Mouse (Mus musculus): ENCODE measurements at regions not wholly inside any gene's neighbourhood (a gene's known extent, or its start where the extent isn't known, plus 50 kb on each side); places are given as distances from the start of the nearest gene placed in this dataset.
A peak's percentile ranks its signal among the peaks of the same experiment; 100 is the strongest.

DNA sequence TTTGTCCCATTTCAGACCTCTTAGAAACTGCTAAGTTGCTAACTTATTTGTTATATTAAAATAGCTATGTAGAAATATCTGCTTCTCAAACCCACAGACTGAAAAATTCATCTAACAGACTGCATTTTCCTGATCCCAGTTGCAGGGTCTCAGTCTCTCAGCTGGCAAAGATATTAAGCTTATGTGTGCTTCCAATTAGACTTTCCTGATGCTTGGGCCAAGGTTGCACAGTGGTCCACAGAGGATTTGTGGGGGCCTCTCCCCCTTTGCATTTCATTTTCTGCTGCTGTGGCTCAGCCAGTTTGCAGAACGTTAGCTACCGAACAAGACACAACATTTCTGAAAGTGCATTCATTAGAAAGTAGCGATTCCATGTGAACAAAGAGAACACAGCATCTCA is 457.4 kb downstream of the Plcl1 start:
- Histone ChIP-seq H3K4me1 (no peaks in the 10 kb centered on the region), H3K27me3 (no peaks in the 10 kb centered on the region), H3K9ac (no peak overlapping the region), H3K27ac (no peak overlapping the region), H3K9me3 (replicated peaks) (no peaks in the 10 kb centered on the region), H3K4me2 (no peak overlapping the region), H3K4me3 (no peak overlapping the region), H3K36me3 (ENCODE audit: poor library complexity, severe bottlenecking) (no peaks in the 10 kb centered on the region)
- WGBS = 58% methylated on average over 3 of the region's 3 CpGs
- ATAC-seq = no peak

DNA sequence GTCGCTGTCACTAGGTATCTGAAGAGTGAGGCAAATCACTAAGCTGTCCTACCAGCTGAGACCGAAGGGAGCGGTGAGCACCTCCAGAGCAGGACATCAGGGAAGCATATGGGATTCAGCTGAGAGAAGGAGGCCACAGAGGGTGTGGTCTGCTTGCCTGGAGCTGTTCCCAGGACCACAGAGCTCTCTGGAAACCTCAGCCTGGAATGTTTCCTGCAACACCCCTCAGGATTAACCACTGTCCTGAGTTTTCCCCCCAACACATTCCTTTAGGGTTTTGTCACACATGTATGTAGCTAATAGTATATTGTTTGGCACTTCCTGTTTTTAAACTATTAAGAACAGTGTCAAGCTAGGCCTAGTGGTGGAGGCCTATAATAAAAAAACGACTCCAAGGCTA is 459.6 kb downstream of the Plcl1 start:
- H3K4me2 ChIP-seq = no peak overlapping the region

DNA sequence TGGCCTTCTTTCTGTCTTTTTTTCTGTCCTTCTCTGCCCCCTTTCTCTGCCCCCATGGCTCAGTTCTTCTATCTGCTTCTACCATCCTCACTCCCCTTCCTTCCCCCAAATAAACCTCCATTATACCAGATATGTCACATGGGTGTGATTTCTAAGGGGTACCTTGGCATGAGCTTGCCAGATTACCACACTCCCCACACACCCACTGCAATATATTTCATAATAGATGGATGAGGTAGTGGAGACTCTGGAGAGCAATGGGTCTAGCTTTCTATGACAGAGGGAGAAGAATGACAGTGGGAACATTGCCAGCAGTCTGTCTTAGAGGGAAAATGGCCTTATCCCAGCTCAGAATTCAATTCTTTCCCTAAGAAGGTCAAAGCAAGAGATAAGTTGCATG is 461.0 kb downstream of the Plcl1 start:
- H3K4me2 ChIP-seq = no peak overlapping the region
- no peaks in the 10 kb centered on the region for H3K27me3 ChIP-seq
- no peak overlapping the region for H3K4me3 ChIP-seq
- no peaks in the 10 kb centered on the region for H3K36me3 ChIP-seq (ENCODE audit: poor library complexity, severe bottlenecking)
- no peaks in the 10 kb centered on the region for H3K4me1 ChIP-seq
- ATAC-seq = no peak
- H3K9ac ChIP-seq = no peak overlapping the region
- H3K9me3 ChIP-seq (replicated peaks) = 0 out of 2 replicates have a peak, but pooled peaks cover 3% of the 10 kb centered on the region
- H3K27ac ChIP-seq = no peak overlapping the region

More for the DNA sequence above, 459.6 kb downstream of the Plcl1 start:
- no peak for ATAC-seq
- H3K4me3 ChIP-seq = no peak overlapping the region
- H3K9me3 ChIP-seq (replicated peaks) = no peaks in the 10 kb centered on the region
- H3K36me3 ChIP-seq (ENCODE audit: poor library complexity, severe bottlenecking) = no peaks in the 10 kb centered on the region
- no peak overlapping the region for H3K27ac ChIP-seq
- no peaks in the 10 kb centered on the region for H3K27me3 ChIP-seq
- no peak overlapping the region for H3K9ac ChIP-seq
- 69% methylated on average over 4 of the region's 4 CpGs for WGBS
- no peaks in the 10 kb centered on the region for H3K4me1 ChIP-seq

DNA sequence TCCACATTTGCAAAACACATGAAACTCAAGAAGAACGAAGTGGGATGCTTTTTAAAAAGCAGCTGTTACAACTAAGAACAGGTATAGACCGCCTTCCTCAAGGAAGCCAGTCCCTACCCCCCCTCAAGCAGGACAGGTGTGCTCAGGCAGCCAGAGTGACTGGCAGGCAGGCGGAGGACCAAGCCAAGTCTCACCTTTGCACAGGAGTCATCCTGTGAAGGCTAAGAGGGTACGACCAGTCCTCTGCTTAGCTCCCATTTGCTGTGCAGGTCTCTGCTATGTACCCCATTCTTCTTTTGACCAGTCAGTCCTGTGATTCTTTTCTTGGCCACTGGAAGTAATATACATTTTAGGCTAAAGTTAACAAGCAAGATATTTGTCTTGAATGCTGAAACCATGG is 467.9 kb downstream of the Plcl1 start:
- Histone ChIP-seq H3K27me3 (no peaks in the 10 kb centered on the region), H3K9me3 (replicated peaks) (0 out of 2 replicates have a peak, but pooled peaks cover 3% of the 10 kb centered on the region), H3K27ac (no peak overlapping the region), H3K4me1 (no peaks in the 10 kb centered on the region), H3K36me3 (ENCODE audit: poor library complexity, severe bottlenecking) (no peaks in the 10 kb centered on the region), H3K4me3 (no peak overlapping the region), H3K4me2 (no peak overlapping the region), H3K9ac (no peak overlapping the region)
- peak; percentile 26; the same call in 1 of the 2 replicates for ATAC-seq
- WGBS = 91% methylated on average over 4 of the region's 4 CpGs

DNA sequence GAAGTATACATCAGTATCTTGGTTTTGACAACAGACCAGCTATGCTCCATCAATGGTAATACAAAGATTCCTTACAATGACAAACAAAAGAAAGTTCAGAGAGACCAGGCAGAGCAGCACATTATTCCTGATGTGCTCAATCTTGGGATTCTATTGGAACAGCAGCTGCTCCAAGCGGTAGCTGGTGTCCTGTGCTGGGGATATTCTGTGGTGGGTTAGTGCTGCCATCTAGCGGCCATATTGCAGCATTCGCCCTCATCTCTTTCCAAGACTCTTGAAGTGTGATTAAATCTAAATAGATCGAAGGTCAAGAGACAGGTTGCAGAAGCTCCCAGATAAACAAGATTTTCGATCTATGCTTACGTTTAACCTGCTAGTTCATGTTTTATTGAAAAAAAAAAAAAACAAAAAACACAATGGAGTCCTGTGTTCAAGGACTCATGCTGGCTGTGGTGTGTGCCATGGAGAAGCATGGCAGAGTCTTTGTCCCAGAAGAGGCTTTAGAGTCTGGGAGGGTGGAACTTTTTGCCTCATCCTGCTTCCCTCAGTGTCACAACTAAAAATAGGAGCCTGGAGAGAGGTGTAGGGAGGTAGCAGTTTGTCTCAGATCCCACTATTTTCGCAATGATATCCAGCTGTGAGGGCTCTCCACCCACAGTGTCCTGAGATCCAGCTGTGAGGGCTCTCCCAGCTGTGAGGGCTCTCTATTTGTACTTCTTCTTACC is 468.6 kb downstream of the Plcl1 start:
- H3K27me3 ChIP-seq = no peaks in the 10 kb centered on the region
- no peaks in the 10 kb centered on the region for H3K36me3 ChIP-seq (ENCODE audit: poor library complexity, severe bottlenecking)
- H3K4me1 ChIP-seq = no peaks in the 10 kb centered on the region
- ATAC-seq = peak; percentile 92
- 16% methylated on average over 7 of the region's 7 CpGs for WGBS
- H3K27ac ChIP-seq = no peak overlapping the region
- no peak overlapping the region for H3K4me3 ChIP-seq
- H3K9me3 ChIP-seq (replicated peaks) = 0 out of 2 replicates have a peak, but pooled peaks cover 3% of the 10 kb centered on the region
- no peak overlapping the region for H3K4me2 ChIP-seq
- no peak overlapping the region for H3K9ac ChIP-seq

DNA sequence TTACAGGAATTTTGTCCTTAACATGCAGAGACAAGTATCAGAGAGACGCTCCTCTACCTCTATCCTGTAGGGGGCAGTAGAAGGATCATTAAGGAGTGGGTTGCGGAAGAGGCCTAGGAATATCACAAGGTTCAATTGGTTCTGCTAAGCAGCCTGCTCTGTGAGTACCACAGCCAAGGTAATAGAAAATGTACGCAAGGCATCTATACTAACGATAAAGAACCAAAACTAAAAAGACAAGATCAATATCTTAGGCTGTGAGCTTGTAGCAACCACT is 469.1 kb downstream of the Plcl1 start:
- Histone ChIP-seq H3K27me3 (no peaks in the 10 kb centered on the region), H3K27ac (no peak overlapping the region), H3K4me2 (no peak overlapping the region), H3K36me3 (ENCODE audit: poor library complexity, severe bottlenecking) (no peaks in the 10 kb centered on the region), H3K4me1 (no peaks in the 10 kb centered on the region), H3K4me3 (no peak overlapping the region), H3K9ac (no peak overlapping the region), H3K9me3 (replicated peaks) (0 out of 2 replicates have a peak, but pooled peaks cover 3% of the 10 kb centered on the region)
- peak; percentile 34; the same call in 1 of the 2 replicates for ATAC-seq
- WGBS = 68% methylated on average over 4 of the region's 4 CpGs

DNA sequence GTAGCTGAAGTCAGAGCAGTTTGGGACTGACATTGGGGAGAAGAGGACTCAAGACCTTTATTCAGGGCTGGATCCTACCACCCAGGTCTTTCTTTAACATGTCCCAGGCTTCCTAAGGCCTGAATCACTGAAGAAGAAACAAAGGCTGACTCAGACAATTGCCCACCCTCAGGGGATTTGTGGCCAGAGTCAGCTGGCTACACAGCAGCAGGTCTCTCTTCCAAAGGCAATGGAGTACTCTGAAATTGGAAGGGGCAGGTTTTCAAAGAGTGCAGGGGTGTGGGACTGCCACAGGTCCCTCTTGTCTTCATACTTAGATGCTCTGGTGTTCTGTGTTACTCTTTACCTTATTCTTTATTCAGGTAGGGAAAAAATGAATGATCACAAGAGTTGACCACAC is 478.9 kb downstream of the Plcl1 start:
- no peak overlapping the region for H3K4me3 ChIP-seq
- ATAC-seq = no peak

DNA sequence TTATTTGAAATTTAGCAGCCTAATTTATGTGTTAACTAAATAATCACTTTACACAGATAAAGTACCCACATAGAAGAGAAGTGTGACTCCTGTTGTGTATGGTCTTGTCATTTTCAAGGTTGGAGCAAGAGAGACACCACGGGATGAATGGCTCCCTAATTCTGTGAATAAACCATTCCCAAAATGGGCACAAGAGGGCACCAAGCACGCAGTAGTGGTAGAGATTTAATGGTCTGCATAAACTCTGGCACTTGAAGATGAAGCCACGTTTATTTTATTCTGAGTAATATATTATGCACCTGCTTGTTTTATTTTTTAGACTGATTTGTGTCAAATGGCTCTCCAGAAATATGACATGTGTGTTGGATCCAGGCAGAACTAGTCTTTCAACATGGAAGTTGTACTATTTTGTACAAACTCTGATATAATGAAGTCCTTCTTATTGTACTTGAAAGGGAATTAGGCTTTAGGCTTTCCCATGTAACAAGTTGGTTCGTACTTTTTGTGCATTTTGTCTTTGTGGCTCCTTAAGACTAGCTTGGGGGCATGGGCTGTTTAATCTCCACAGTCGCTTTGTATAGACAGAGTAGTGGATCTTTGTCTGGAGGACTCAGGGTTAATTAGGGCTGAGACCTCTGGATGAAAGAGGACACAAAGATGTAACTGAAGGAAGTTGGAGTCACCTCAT is 480.8 kb downstream of the Plcl1 start:
- H3K27me3 ChIP-seq = peaks cover 29% of the 10 kb centered on the region

More for the DNA sequence above, 478.9 kb downstream of the Plcl1 start:
- no peak overlapping the region for H3K4me2 ChIP-seq
- no peak overlapping the region for H3K27ac ChIP-seq
- H3K4me1 ChIP-seq = peaks cover 39% of the 10 kb centered on the region
- H3K9ac ChIP-seq = no peak overlapping the region
- no peaks in the 10 kb centered on the region for H3K36me3 ChIP-seq (ENCODE audit: poor library complexity, severe bottlenecking)
- H3K27me3 ChIP-seq = peaks cover 13% of the 10 kb centered on the region
- H3K9me3 ChIP-seq (replicated peaks) = peaks cover 3% of the 10 kb centered on the region; the same call in 1 of the 2 replicates

DNA sequence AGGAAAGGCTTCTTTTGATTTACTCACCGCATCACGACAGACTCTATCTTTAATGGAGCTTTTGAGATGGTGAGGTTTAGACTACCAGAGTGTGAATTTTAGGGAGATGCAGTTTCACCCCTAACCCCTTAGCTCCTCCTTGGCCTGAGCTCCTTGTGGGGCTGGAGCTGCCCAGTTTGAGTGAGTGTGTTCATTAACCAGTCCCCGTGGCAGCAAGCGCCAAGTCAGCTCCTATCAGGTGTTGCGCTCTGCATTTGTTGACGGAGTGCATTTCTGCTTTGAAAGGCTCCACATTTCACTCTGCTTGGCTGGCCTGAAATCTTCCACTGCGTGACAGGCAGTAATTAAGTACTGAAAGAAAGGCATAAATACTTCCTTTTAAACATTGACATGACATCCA is 481.7 kb downstream of the Plcl1 start:
- Histone ChIP-seq H3K4me1 (peaks cover 39% of the 10 kb centered on the region), H3K36me3 (ENCODE audit: poor library complexity, severe bottlenecking) (no peaks in the 10 kb centered on the region), H3K9me3 (replicated peaks) (no peaks in the 10 kb centered on the region), H3K4me3 (no peak overlapping the region), H3K27ac (no peak overlapping the region), H3K27me3 (peaks cover 31% of the 10 kb centered on the region), H3K4me2 (no peak overlapping the region; the same call in 1 of the 2 replicates), H3K9ac (no peak overlapping the region)
- peak; percentile 44; the same call in 1 of the 2 replicates for ATAC-seq
- WGBS = 14% methylated on average over 7 of the region's 7 CpGs

More for the DNA sequence above, 480.8 kb downstream of the Plcl1 start:
- H3K36me3 ChIP-seq (ENCODE audit: poor library complexity, severe bottlenecking) = no peaks in the 10 kb centered on the region
- H3K9ac ChIP-seq = no peak overlapping the region
- ATAC-seq = peak; percentile 69
- H3K4me1 ChIP-seq = peaks cover 39% of the 10 kb centered on the region
- no peak overlapping the region for H3K27ac ChIP-seq
- no peak overlapping the region for H3K4me2 ChIP-seq
- H3K9me3 ChIP-seq (replicated peaks) = no peaks in the 10 kb centered on the region
- no peak overlapping the region for H3K4me3 ChIP-seq
- 4% methylated on average over 5 of the region's 5 CpGs for WGBS

DNA sequence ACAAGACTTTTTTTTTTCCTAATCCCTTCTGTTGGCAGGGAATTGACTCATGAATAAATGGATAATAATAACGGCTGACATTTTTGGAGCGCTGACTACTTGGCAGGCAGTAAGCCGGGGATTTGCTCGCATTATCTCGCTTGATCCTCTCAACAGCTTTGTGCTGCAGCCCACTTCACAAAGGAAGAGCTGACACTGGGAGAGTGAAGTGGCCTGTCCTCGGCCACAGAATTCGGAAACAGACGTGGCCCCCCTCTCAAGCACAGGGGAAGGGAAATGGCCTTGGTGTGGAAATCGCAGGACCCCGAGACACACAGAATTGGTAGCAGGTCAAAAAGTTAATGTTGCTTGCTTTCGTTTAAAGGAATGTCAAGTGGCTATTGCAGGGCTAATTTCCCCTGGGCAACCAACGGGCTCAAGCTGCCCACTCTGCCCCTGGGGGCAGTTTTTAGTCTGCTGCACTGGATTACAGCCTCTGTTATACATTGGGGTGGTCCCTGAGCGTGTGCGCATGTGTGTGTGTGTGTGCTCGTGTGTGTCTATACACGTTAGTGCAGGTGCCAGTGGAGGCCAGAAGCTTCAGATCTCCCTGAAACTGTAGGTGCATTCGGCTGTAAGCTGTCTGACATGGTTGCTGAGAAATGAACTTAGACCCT is 483.1 kb downstream of the Plcl1 start:
- Histone ChIP-seq H3K4me1 (peaks cover 30% of the 10 kb centered on the region), H3K27ac (peak overlapping the region; percentile 61), H3K4me2 (peak overlapping the region; percentile 37), H3K4me3 (no peak overlapping the region), H3K27me3 (peaks cover 31% of the 10 kb centered on the region), H3K9me3 (replicated peaks) (no peaks in the 10 kb centered on the region), H3K9ac (no peak overlapping the region; the same call in 1 of the 2 replicates), H3K36me3 (ENCODE audit: poor library complexity, severe bottlenecking) (no peaks in the 10 kb centered on the region)
- WGBS = 16% methylated on average over 17 of the region's 17 CpGs
- peak; percentile 46 for ATAC-seq

DNA sequence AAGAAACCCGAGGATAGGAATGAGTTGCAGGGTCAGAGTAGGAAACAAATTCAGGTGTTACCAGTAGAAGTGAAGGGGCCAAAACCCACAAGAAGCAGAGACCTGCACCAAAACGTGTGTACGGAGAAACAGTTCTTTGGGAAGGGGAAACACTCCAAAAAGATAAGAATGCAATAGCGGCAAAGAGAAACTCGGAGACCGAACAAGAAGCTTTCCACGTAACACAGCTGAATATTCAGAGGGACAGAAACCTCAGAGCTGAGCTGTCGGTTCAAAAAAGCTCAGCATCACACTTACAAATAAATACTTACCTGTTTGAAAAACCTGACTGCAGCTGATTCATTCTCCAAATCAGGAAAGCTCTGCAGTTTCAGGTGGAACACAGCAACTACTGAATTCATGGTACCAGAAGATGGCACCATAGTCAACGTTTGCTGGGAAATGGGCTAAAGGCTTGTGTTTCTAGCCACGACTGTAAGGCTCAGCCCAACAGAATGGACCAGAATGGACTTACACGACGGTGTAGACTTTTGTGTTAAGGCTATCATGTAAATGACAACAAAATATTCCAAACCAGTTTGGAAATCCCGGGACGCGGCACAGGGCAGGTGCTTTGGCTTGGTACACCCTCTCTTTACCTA is 484.9 kb downstream of the Plcl1 start:
- Histone ChIP-seq H3K27me3 (peaks cover 27% of the 10 kb centered on the region), H3K27ac (no peak overlapping the region), H3K4me2 (no peak overlapping the region), H3K4me3 (no peak overlapping the region), H3K9me3 (replicated peaks) (no peaks in the 10 kb centered on the region), H3K36me3 (ENCODE audit: poor library complexity, severe bottlenecking) (no peaks in the 10 kb centered on the region), H3K4me1 (peaks cover 30% of the 10 kb centered on the region), H3K9ac (no peak overlapping the region)
- ATAC-seq = 0 out of 2 replicates have a peak, but pooled peaks have one; percentile 39
- WGBS = 51% methylated on average over 15 of the region's 15 CpGs

DNA sequence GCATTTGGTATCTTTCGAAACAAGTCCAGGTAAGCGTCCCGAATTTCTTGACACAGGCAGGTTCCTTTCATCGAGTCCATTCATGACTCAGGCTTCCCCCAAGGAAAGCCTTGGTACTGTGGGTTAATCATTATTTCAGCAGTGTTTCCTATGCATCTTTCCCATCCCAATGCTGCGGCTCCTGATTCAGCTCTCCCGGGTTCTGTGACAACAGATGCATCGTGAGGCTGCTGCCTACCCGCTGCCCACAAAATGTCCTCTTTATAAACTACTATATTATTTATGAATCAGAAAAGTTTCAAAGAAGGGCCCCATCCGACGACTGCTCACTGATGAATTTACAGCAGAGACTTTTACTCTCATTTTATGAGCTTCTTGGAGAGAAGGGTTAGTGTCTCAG is 486.2 kb downstream of the Plcl1 start:
- H3K4me3 ChIP-seq = no peak overlapping the region
- no peaks in the 10 kb centered on the region for H3K36me3 ChIP-seq (ENCODE audit: poor library complexity, severe bottlenecking)
- WGBS = 83% methylated on average over 10 of the region's 10 CpGs
- no peak overlapping the region for H3K9ac ChIP-seq
- no peak for ATAC-seq
- H3K27me3 ChIP-seq = peaks cover 27% of the 10 kb centered on the region
- H3K4me2 ChIP-seq = no peak overlapping the region
- no peak overlapping the region for H3K27ac ChIP-seq
- peaks cover 26% of the 10 kb centered on the region for H3K4me1 ChIP-seq
- no peaks in the 10 kb centered on the region for H3K9me3 ChIP-seq (replicated peaks)

Measured in forebrain, embryonic 13.5 days (tissue).